Mouse (Mus musculus): ENCODE measurements around the gene Tex22.
A peak's percentile ranks its signal among the peaks of the same experiment; 100 is the strongest.

The Tex22 gene

DNA sequence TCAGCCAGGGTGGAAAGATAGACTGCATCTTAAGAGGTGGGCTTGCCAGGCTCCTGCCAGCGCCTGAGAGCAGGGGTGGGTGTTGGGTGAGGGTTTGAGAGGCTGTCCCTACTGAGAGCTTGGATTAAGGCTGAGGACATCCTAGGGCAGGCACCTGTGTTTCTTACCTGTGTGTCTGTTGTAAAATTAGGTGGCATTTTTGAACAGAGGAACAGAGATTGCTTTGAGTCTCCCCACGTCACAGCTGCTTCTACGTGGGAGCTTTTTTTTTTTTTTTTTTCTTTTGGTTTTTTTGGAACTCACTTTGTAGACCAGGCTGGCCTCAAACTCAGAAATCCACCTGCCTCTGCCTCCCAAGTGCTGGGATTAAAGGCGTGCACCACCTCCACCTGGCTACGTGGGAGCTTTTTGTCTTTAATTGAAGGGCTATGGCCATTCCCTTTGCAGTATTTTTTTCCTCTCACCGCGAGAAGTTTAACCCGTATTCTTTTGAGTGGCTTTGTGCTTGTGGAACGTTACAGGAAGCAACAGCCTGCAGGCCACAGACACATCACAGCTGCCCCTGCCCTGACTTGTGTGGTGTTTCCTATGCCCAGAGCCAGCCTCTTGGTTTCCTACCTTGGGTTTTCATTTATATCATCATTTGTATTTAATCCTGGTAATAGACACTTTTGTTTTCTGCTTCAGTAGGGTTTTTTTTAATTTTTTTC is 27.1 kb downstream of the Tex22 start:
- no peak for DNase-seq (ENCODE audit: low spot score in 2 of 2)

DNA sequence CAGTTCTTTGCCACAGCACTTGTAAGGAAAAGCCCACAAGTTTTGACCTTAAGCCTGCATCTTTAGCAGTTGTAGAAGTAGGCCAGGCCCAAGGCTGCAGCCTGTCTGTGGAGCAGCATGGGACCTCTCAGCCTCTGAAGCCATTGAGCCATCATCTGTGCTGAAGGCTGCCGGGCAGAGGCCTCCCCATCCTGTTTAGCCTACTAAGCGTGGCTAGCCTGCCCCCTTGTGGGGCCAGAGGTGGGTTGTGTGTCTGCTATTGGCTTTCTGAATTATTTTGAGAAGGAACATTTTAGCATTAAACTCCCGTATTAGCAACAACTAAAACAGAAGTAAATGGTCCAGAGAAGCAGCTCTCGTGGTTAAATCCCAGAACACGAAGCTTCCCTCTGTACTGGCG is 28.2 kb downstream of the Tex22 start:
- peak in 1 of 2 experiments; percentile 64 for DNase-seq (ENCODE audit: low spot score in 2 of 2)

DNA sequence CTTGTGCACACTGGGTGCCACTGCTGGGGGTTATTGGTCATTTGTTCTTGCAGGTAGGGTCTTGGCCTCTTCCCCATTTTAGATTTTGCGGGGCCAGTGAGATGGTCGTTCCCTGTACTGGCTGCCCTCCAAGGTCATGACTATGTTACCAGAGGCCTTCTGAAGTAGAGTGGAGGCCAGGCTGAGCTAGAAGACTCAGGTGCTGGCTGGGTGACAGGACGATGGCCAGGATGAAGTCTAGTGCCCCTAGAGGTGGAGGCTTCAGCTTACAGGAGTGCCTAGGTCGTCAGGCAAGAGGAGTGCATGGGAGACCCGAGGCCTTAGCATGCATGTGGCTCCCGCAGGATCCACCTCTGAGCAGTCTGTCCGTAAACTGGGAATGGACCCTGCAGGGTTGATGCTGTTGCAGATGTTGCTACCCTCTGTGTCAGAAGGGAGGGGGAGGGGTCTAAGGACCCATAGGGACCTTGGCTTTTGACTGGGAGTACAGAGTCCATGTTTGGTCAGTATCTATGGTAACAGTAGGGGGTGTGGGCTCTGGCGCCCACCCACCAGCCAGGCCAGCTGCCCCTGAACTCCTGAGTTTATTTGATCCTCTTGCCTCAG is 29.6 kb downstream of the Tex22 start:
- DNase-seq (ENCODE audit: low spot score in 2 of 2): no peak

DNA sequence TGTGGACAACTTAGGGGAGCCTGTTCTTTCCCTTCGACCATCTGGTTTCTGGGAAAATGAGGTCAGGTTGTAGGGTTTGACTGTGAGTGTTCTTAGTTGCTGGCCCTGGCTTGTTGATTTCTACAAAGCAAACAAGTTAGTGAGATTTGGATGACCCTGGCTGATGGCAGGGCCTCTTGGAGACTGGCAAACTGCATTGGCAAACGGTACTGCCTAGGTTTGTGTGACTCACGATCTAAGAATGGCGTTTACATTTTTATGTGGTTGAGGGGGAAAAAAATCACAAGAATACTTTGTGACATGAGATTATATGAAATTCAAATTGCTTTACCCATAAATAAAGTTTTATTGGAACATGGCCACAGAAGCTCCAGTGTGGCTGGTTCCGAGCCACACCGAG is 32.1 kb downstream of the Tex22 start:
- no peak for DNase-seq (ENCODE audit: low spot score in 2 of 2)

DNA sequence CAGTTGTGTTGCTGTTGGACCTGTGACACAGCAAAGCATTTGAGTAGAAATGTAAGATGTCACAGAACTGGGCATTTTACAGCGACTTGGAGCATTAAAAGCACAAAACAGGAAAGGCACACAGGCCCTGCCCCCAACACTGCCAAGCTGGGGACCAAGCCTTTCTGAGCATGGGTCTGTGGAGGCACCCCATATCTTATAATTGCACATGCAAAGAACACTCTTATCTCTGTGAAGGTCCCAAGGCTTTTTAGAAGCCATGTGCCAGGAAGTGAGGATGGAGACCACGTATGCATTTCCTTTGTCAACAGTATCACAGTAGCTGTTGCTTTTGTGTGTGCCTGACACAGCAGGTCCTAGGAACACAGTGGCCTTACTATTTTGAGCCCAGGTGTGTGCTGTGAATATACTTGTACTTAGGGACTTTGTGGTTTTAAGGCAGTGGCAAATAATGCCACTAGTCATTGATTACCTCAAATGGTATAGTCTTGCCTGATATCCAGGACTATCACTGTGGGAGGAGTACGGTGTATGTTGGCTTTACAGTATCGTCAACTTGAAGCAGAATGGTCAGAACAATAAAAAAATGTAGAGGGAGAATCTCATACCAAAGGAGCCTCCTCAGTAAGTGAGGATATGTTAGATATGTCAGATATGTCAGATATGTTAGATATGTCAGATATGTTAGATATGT is 33.3 kb downstream of the Tex22 start:
- DNase-seq (ENCODE audit: low spot score in 2 of 2): no peak

DNA sequence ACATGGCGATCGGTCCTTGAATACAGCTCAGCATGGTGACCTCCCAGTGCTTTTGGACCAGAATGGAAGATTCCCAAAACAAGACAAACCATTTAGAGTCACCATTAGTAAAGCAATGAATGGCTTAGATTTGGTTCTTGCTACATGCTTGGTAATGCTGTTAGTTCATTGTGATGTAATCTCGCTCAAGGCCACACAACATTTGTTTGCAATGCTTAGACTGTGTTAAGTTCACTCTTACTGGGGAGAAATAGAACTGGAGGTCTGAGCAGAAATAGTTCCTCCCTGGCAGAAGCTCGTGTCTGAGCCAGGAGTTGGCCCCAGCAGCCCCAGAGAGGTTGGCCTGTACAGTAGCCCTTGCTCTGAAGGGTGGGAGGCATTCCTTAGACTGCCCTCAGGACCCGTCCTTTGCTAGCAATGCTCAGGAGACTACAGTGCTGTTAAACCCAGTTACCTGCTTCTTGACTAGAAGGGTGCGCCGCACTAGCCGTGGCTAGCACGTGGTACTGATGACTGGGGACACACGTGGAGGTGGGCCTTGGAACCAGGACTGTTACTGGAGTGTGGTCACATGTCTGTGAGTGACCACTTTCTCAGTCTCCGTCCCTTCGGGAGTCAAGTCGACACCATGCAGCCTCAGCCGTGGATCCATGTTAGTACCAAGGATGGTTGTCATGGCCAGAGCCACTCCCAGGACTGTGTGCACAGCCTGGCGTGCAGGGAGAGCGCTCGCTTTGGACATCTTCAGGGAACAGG is 34.4 kb downstream of the Tex22 start:
- DNase-seq (ENCODE audit: low spot score in 2 of 2): no peak

DNA sequence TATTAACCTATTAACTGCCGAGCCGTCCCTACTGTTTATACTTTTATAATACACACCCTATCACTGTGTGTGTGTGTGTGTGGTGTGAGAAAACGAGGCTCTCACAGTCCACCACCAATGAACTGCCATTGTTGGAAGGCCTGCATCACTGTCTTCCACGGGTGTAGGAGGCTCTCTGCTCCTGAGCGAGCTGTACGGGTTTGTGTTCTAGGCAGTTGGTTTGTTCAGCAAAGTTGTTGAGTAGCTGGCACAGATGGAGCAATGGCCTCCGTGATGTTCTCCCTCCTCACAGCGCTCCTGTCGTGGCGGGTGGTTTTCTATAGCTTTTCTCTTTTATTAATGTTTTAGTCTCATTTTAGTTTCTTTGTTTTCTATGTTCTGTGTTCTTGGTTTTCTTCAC is 35.5 kb downstream of the Tex22 start:
- DNase-seq (ENCODE audit: low spot score in 2 of 2): peak in 1 of 2 experiments; percentile 35

DNA sequence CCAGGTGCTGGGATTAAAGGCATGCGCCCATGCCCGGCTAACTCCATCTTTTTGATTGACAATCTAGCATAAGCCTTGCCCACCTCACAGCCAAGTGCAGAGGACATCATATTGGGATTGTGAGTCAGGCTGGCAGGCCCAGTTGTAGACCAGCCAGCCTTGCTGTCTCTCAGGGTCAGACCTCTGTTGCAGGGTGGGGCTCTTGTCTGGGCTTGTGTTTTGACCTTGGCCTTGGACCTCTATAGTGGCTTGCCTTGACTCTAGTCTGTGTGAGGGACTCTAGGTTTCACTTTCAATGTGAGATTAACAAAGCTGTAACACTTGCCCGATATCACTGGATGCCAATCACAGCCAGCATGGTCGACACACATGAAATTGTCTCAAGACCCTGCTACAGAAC is 39.8 kb downstream of the Tex22 start:
- no peak for DNase-seq (ENCODE audit: low spot score in 2 of 2)

DNA sequence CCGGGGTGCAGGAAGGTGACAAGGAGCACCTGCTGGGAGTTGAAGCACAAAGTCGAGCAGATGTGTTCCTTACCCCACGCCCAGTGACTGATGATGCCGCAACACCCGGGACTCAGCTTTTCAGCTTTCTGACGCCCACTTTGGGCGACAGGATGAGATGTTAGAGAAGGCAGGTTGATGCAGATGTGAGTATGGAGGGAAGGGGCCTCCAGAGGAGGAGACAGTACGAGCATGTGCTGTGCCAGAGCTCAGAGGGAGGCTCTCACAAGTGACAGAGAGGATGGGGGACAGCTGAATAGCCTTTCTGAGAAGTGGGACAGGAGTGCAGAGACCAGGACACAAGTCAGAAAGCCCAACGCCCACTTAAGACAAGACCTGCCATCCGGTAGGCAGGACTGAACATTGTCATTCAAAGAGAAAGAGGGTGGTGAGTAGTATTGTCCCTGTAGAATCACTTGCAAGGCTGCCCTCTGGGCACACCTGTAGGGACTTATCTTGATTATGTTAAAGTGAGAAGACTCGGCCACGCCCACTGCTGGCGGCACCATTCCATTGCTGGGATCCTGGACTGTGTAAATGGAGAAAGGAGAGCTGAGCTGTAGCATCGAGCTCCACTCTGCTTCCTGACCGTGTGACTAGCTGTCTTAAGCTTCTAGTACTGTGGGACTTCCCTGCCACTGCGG is 40.7 kb downstream of the Tex22 start:
- no peak for DNase-seq (ENCODE audit: low spot score in 2 of 2)

DNA sequence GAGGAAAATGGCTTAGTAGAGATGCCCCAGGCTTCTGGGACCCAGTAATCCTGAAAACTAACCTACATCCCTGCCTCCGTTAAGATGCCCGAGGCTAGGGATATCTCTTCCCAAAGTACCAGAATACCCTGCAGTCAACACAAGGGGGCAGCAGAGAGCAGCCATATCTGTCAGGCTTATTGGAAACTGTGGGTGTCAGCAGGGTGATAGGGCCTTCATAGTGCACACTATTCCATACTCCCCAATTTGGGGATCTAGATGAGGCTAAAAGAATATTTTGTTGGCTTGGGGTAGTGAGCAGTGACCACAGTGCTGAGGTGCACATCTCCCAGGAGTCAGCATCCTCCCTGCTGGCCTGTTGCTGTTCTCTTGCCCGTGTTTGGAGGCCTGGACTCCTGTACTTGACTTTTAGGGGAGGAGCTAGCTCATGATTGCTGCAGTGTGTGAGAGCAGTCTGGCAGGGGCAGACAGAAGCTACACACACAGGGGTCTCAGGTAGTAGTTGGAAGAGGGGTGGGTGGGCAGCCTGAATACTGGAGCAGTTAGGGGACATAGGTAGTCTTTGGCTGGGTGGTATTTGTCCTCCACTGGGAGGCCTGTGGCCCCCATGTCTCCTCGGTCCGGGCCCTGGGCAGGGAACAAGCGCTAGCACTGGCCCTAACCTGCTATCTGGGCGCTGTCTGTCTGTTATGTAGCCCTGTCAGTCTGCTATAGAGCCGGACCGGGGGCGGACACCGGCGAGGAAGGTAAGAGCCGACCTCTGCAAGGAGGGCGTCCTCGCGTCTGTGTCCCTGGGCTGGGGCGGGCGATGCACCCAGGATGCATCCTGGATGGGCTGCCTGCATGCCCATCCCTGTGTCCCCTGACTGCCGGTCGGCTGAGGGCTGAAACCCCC is 45.5 kb downstream of the Tex22 start:
- peak; percentile 86 to 92 for DNase-seq (ENCODE audit: low spot score in 2 of 2)

DNA sequence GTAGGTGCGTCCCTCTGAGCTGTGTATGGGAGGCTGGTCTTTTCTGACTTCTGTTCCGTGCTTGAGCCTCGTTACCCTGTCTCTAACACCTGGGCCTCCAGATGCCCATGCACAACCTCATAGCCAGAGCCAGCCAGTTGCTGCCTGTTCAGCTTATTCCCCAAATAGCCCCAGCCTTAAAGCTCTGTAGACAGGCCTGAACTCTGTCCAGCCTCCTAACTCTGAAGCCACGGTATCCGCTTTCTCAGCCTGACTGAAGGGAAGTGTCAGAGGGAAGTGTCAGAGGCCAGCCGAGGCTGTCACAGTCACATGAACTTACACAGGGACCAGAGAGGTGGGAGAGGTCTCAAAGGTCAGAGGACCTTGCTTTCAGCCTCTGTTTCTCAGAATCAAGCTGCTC is 50.4 kb downstream of the Tex22 start:
- no peak for DNase-seq (ENCODE audit: low spot score in 2 of 2)

DNA sequence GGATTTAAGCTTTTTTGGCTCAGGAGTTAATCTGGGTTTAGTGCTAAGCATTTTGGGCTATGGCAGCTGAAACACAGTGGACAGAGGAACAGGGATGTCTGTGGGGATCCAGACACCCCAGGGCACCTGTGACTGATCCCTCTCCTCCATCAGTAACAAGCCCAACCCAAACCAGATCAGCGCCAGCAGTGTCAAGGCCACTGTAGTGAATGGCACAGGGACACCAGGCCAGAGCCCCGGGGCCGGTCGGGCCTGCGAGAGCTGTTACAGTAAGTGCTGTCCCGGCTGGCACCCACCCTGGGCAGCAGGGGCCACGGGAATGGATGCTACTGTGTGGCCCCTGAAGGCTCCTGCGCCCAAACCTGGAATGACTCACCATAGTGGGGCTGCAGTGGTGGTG is 56.4 kb downstream of the Tex22 start:
- DNase-seq (ENCODE audit: low spot score in 2 of 2): no peak

DNA sequence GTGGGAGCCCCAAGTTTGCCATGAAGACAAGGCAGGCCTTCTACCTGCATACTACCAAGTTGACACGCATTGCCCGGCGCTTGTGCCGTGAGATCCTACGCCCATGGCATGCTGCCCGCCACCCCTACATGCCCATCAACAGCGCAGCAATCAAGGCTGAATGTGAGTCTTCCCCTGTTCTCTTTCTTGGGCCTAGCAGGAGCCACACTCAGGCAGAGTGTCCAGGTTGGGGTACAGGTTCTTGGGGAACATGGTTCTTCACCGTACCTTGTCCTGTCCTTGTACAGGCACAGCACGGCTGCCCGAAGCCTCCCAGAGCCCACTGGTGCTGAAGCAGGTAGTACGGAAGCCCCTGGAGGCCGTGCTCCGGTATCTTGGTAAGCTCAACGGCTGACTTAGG is 57.3 kb downstream of the Tex22 start:
- no peak for DNase-seq (ENCODE audit: low spot score in 2 of 2)

DNA sequence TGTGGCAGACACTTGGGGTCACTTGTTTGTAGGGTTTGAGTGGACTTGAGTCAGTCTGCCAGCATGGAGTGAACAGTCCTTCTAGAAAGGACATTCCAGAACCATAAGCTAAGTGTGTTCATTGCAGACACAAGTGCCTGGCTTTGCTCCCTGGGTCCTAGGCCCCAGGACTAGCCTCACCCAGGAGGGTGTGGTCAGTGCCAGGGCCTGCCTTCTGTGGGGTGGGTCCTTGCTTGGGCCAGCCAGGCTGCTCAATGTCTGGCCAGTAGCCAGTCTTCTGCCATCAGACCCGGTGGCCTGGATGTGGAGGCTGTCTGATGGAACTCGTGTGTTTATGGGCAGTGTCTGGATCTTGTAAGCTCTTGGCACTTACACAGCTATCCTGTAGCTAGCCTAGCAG is 58.3 kb downstream of the Tex22 start:
- DNase-seq (ENCODE audit: low spot score in 2 of 2): no peak

DNA sequence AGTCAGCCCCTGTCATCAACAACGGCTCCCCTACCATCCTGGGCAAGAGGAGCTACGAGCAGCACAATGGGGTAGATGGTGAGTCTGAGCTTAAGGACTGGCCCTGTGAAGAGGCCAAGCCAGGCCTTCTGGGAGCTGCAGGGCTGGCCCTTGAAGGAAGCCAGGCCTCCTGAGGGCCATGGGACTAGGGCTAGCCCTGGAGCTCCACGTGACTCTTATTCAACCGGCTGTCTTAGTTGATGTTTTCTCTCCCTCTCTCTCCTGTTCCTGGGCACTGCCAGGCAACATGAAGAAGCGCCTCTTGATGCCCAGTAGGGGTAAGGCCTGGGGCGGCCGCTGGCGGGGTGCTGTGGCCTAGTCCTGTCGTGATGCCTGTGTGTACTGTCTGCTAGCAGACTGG is 59.0 kb downstream of the Tex22 start:
- no peak for DNase-seq (ENCODE audit: low spot score in 2 of 2)

DNA sequence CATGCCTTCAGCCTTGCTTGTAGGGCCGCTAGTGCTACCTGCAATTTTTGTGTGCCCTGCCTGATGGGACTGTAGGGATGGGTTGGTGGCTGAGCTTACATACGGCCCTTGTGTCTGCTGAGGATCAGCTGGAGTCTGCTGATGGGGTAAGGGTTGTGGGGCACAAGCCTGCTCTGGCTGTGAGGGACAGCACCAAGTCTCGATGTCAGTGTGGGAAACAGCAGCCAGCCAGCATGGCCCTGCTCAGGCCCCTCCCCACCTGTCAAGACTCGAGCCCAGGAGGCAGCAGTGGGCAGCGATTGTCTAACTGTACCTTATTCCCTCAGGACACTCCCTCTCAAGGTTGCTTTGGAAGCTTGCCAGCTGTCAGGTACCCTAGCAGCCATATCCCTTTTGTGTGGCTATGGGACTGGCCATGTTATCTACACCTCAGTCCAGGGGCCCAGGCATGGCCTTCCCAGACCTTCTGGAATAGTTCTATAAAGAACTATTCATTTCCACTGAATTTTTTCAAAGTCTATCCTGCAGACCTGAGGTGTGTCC is 59.6 kb downstream of the Tex22 start:
- DNase-seq (ENCODE audit: low spot score in 2 of 2): no peak

DNA sequence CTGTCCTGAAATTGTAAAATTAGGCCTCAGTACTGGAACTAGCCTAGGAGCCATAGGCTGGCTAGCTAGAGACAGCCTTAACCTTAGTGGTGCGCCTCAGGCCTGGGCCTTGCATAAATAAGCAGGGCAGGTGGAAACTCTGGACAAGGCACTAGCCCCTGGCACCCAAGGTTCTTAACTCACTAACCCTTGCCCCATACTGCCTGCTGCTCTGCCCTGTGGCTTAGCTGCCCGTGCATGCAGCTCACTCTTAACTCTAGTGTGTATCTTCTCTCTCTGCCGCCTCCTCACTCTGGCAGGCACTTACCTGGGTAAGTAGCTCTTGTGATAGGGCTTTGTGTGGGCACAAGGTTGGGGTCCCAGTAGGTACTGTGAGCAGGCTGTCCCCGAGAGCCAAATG is 60.2 kb downstream of the Tex22 start:
- DNase-seq (ENCODE audit: low spot score in 2 of 2): no peak

DNA sequence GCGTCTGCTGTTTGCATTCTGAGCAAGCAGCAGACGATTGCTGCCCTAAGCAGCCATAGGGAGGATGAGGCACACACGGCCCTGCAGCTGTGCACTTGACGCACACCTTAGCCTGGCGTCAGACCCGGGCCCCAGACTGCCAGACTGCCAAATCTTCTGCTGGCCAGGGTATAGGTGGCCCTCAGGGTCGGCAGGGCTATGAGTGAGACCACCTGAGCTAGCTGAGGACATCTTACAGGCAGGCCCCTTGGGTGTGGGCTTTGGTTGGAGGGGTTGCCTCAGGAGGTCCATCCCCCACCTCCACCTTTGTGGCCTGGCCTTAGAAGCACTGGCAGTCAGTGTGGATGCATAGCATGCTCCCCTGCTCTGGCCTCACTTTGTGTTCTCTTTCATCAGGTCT is 61.1 kb downstream of the Tex22 start:
- no peak for DNase-seq (ENCODE audit: low spot score in 2 of 2)

DNA sequence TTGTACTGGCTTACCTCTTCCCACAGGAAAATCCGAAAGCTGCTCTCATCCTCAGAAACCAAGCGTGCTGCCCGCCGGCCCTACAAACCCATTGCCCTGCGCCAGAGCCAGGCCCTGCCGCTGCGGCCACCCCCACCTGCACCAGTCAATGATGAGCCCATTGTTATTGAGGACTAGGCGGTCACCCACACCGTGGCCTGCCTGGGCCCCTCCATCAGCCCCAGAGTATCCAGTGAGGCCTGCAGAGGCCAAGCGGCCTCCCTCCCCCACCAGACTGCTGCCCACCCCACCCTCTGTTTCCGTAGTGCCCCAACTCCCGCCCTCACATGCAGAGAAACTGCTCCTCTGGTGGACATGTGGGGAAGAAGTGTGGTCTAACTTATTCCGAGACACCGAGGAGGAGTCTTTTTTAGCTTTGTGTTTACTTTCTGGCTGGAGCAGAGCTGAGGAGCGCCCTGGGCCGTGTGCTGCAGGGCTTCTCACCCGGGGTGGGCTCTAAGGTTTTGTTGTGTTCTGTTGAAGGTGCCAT is 62.3 kb downstream of the Tex22 start:
- no peak for DNase-seq (ENCODE audit: low spot score in 2 of 2)
